Mouse (Mus musculus) liver (tissue): ENCODE data around the gene Cuedc1.

Experiments
- DNase-seq: peaks from one replicate; pipeline ENCODE4 v3.0.0-alpha.2; 2020; ENCODE audit warnings: mixed read lengths

The Cuedc1 gene

GRCm38 (mm10) chr11:88086737-88087627 is 10.9 kb upstream of the Cuedc1 start:
- DNase-seq = peak; percentile 90

- DNase-seq = no peak
Measured at GRCm38 (mm10) chr11:88089150-88089549, 8.7 kb upstream of the Cuedc1 start.

- no peak for DNase-seq
Measured at GRCm38 (mm10) chr11:88090293-88090692, 7.6 kb upstream of the Cuedc1 start.

GRCm38 (mm10) chr11:88091949-88092348 is 5.9 kb upstream of the Cuedc1 start:
- no peak for DNase-seq

GRCm38 (mm10) chr11:88097173-88097572 is 685 bp upstream of the Cuedc1 start:
- no peak for DNase-seq

- peak; percentile 62 for DNase-seq
Measured at GRCm38 (mm10) chr11:88098787-88099598, 1.1 kb downstream of the Cuedc1 start.

GRCm38 (mm10) chr11:88099599-88100023 is 1.8 kb downstream of the Cuedc1 start:
- DNase-seq = peak; percentile 59

- DNase-seq = no peak
Measured at GRCm38 (mm10) chr11:88100170-88100569, 2.3 kb downstream of the Cuedc1 start.

GRCm38 (mm10) chr11:88103214-88103941 is 5.5 kb downstream of the Cuedc1 start:
- no peak for DNase-seq

- no peak for DNase-seq
Measured at GRCm38 (mm10) chr11:88105494-88106291, 7.8 kb downstream of the Cuedc1 start.

- DNase-seq = no peak
Measured at GRCm38 (mm10) chr11:88106292-88106554, 8.4 kb downstream of the Cuedc1 start.

- DNase-seq = no peak
Measured at GRCm38 (mm10) chr11:88107365-88107764, 9.5 kb downstream of the Cuedc1 start.

GRCm38 (mm10) chr11:88110031-88110594 is 12.3 kb downstream of the Cuedc1 start:
- DNase-seq = no peak

GRCm38 (mm10) chr11:88112078-88112477 is 14.2 kb downstream of the Cuedc1 start:
- DNase-seq = no peak

- DNase-seq = no peak
Measured at GRCm38 (mm10) chr11:88112677-88113333, 14.9 kb downstream of the Cuedc1 start.

- DNase-seq = no peak
Measured at GRCm38 (mm10) chr11:88113543-88114271, 15.8 kb downstream of the Cuedc1 start.

- peak; percentile 44 for DNase-seq
Measured at GRCm38 (mm10) chr11:88114871-88115301, 17.0 kb downstream of the Cuedc1 start.

GRCm38 (mm10) chr11:88116568-88116967 is 18.7 kb downstream of the Cuedc1 start:
- no peak for DNase-seq

- DNase-seq = no peak
Measured at GRCm38 (mm10) chr11:88117356-88118090, 19.7 kb downstream of the Cuedc1 start.

- no peak for DNase-seq
Measured at GRCm38 (mm10) chr11:88118091-88118440, 20.2 kb downstream of the Cuedc1 start.
